In genomic region chr8:94801293-94802095, GRCm38 (mm10) we compare ENCODE assay signal across 7 mouse cellular contexts. TPM values are rescaled to one million over a fixed set of nuclear protein-coding genes. Genes with fewer than 3 reads are reported as not detected.
DNase-seq lines count a peak whose midpoint lies in the region.

No protein-coding gene starts in this region.

- peak; percentile 69 to 85 for DNase-seq in left cerebral cortex, adult 18-20 months (ENCODE audit: low spot score in 2 of 2)
- DNase-seq in left cerebral cortex, adult 11 months (ENCODE audit: low spot score), result no peak
- DNase-seq in cerebellum, adult 11 months, result peak; percentile 37
- DNase-seq in embryo, embryonic 11 days, result peak; percentile 51
- peak; percentile 71 to 85 for DNase-seq in kidney, postnatal 36 days
- peak; percentile 67 for DNase-seq in retina, postnatal 1 day
- DNase-seq in layer of hippocampus, postnatal 14 days (ENCODE audit: low spot score in 2 of 2), result no peak

RNA-seq across cellular contexts. Expression of gene Ccl17, which starts 8.8 kb away (rescaled TPM):
- total RNA-seq in left cerebral cortex, adult 18-20 months (2021), result 1 to 10 TPM; 8.3 to 9.2 TPM
- 10 to 100 TPM in 1 of 2 experiments, 1 to 10 TPM in 1; 7.3 to 11.1 TPM for total RNA-seq in layer of hippocampus, postnatal 14 days (2021)

RNA-seq across cellular contexts. Expression of gene Cx3cl1, which starts 29.7 kb away (rescaled TPM):
- total RNA-seq in left cerebral cortex, adult 18-20 months (2021), result 100 to 1,000 TPM; 569 to 570 TPM
- 100 to 1,000 TPM; 458 to 482 TPM for total RNA-seq in layer of hippocampus, postnatal 14 days (2021)

RNA-seq across cellular contexts. Expression of gene Coq9, which starts 36.6 kb away (rescaled TPM):
- 10 to 100 TPM; 76.6 to 90.5 TPM for total RNA-seq in left cerebral cortex, adult 18-20 months (2021)
- 10 to 100 TPM; 80.7 to 97.6 TPM for total RNA-seq in layer of hippocampus, postnatal 14 days (2021)

RNA-seq across cellular contexts. Expression of gene Ciapin1, which starts 36.7 kb away (rescaled TPM):
- 10 to 100 TPM; 72.3 to 75.6 TPM for total RNA-seq in left cerebral cortex, adult 18-20 months (2021)
- 10 to 100 TPM; 76.1 to 88.0 TPM for total RNA-seq in layer of hippocampus, postnatal 14 days (2021)

RNA-seq across cellular contexts. Expression of gene Polr2c, which starts 55.8 kb away (rescaled TPM):
- 10 to 100 TPM; 74.5 to 75.7 TPM for total RNA-seq in left cerebral cortex, adult 18-20 months (2021)
- 10 to 100 TPM; 50.0 to 57.8 TPM for total RNA-seq in layer of hippocampus, postnatal 14 days (2021)

Comparison
In these comparisons a context has a peak if more than half of its experiments do, and no peak if none do; other contexts are left out.
1. DNase-seq: peak in left cerebral cortex, adult 18-20 months (2 of 2), cerebellum, adult 11 months (single experiment), embryo, embryonic 11 days (single experiment), kidney, postnatal 36 days (2 of 2) and retina, postnatal 1 day (single experiment); none in left cerebral cortex, adult 11 months (single experiment) and layer of hippocampus, postnatal 14 days (0 of 2).